Mouse (Mus musculus) kidney, adult 2 months (tissue): Measurements from ENCODE around the gene Olfr97. TPM values are rescaled to one million over a fixed set of nuclear protein-coding genes. Genes with fewer than 3 reads are reported as not detected.
A peak's percentile ranks its signal among the peaks of the same experiment; 100 is the strongest.

ENCODE experiments used
- DNase-seq: peaks from one replicate; pipeline ENCODE4 v3.0.0; 2021
- H3K27ac ChIP-seq: fragments of 200-500 bp; 2 replicates; pipeline ENCODE4 v1.5.1; 2012; ENCODE audit warnings: low read depth, low read length, control low read depth, inconsistent platforms; ENCODE audit not compliant: insufficient read depth
- H3K27me3 ChIP-seq: fragments of 200-500 bp; replicated peaks from 2 replicates; pipeline ENCODE4 v1.6.1; 2012; ENCODE audit warnings: mild to moderate bottlenecking, moderate library complexity, low read length, inconsistent platforms; ENCODE audit not compliant: control insufficient read depth, insufficient read depth
- H3K36me3 ChIP-seq: fragments of 200-500 bp; 2 replicates; pipeline ENCODE4 v1.6.1; 2012; ENCODE audit warnings: mild to moderate bottlenecking, moderate library complexity, low read length, inconsistent platforms; ENCODE audit not compliant: control insufficient read depth, insufficient read depth
- H3K4me1 ChIP-seq: fragments of 200-500 bp; 2 replicates; pipeline ENCODE4 v1.6.1; 2011; ENCODE audit warnings: low read length; ENCODE audit not compliant: control insufficient read depth, insufficient read depth
- H3K4me3 ChIP-seq: fragments of 200-500 bp; 2 replicates; pipeline ENCODE4 v1.5.1; 2011; ENCODE audit warnings: mild to moderate bottlenecking, low read depth, low read length, control low read depth; ENCODE audit not compliant: insufficient read depth
- CTCF ChIP-seq: fragments of 200-500 bp; conservative IDR thresholded peaks from 2 replicates; pipeline ENCODE4 v1.5.1; 2011; ENCODE audit warnings: low read depth, mild to moderate bottlenecking, control low read depth, low read length, moderate library complexity, mixed read lengths; ENCODE audit not compliant: insufficient read depth, insufficient read length
- POLR2A ChIP-seq: fragments of 200-500 bp; IDR thresholded peaks from one replicate; pipeline ENCODE4 v1.6.1; 2011; ENCODE audit warnings: low read depth, low read length, control low read depth
- WGBS: fragments of 180-500 bp; shearing (Covaris S2); methylation state at CpG from one replicate; pipeline ENCODE4 v1.1.7; 2018; 5-methylcytosine and 5-hydroxymethylcytosine counted together
- polyA plus RNA-seq: library from polyadenylated mRNA; depleted of rRNA; stranded (reverse); fragments of >200 nt; gene quantifications from 2 replicates; pipeline ENCODE4 v1.2.3, GENCODE M21; 2012; rRNA removed

Olfr97 gene
- polyA plus RNA-seq, 1 experiment = not detected

DNA sequence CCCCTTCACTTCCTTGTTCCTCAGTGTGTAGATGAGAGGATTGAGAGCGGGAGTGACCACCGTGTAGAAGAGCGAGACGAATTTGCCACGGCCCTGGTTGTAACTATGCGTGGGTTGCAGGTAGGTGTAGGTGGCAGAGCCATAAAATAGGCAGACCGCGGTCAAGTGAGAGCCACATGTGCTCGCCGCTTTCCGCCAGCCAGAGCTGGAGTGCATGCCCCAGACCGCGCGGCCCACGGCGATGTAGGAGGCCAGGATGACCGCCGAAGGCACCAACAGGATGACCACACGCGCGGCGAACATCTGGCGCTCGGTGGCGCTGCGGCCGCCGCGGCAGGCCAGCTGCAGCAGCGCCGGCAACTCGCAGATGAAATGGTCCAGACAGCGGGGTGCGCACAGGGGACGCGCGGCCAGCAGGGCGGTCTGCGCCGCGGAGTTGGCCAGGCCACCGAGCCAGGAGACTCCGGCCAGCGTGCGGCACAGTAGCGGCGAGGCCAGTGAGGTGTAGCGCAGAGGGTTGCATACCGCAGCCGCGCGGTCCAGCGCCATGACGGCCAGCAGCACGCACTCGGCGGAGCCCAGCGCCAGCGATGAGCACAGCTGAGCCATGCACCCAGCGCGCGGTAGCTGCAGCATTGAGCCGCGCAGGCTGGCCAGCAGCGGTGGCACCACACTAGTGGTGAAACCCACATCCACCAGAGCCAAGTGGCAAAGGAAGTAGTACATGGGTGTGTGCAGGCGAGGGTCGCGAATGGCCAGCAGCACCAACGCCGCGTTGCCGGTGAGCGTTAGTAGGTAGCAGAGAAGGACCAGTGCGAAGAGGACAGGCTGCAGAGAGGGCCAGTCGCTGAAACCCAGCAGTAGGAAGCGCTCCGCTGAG is 40.0 kb downstream of the Olfr97 start:
- H3K27ac ChIP-seq = no peak overlapping the region
- H3K4me3 ChIP-seq = peak overlapping the region; percentile 4; the same call in 1 of the 2 replicates
- WGBS = 1% methylated on average over 77 of the region's 77 CpGs
- no peaks in the 10 kb centered on the region; the same call in 1 of the 2 replicates for H3K27me3 ChIP-seq
- H3K4me1 ChIP-seq = no peaks in the 10 kb centered on the region
- no peaks in the 10 kb centered on the region for H3K36me3 ChIP-seq
- peak; percentile 4 for DNase-seq
- no peak for TF ChIP-seq CTCF
- TF ChIP-seq POLR2A = no peak

DNA sequence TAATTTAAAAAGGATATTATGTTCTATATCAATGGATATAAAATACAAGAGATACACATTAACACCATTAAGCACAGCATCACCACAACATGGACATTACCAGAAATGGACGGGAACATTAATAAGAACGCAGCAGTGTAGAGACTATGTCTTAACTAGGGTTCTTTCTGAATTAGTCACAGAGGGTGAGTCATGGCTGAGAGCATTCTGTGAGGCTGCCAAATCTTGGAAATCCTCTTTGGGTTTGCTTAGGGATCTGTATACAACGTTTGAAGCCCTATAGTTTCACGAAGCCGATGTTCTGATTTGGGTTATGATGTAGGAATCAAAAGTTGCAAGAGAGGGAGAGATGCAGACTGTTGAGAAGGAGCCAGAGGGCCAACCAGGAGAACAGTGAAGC is 42.3 kb downstream of the Olfr97 start:
- H3K36me3 ChIP-seq = no peaks in the 10 kb centered on the region
- 85% methylated on average over 5 of the region's 5 CpGs for WGBS
- no peaks in the 10 kb centered on the region; the same call in 1 of the 2 replicates for H3K27me3 ChIP-seq
- no peak overlapping the region for H3K27ac ChIP-seq
- H3K4me1 ChIP-seq = no peaks in the 10 kb centered on the region
- H3K4me3 ChIP-seq = no peak overlapping the region
- no peak for DNase-seq
- TF ChIP-seq CTCF (no peak), POLR2A (no peak)

DNA sequence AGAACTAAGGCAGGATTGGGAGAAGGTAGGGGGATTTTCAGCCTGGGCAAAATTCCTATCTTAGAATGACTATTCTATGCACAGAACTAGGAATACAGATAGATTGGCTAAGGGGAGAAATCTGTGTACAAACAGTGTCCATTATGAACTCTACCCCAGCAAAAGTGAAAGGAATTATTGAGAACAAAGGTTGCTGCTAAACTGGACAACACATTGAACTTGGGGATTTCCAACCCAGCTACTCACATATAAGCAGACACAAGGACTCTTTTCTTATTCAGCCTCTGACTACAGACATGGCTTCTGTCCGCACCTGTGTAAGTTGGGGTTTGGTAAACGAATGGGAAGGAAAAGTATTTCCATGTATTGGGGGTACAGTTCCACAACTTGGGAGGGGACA is 43.5 kb downstream of the Olfr97 start, which contains the start of gene Ubd:
Gene Ubd, plus strand, starts transcription at position 237 of the 400 bp plus-strand sequence.
- no peaks in the 10 kb centered on the region; the same call in 1 of the 2 replicates for H3K27me3 ChIP-seq
- WGBS = 94% methylated on average over 2 of the region's 2 CpGs

DNA sequence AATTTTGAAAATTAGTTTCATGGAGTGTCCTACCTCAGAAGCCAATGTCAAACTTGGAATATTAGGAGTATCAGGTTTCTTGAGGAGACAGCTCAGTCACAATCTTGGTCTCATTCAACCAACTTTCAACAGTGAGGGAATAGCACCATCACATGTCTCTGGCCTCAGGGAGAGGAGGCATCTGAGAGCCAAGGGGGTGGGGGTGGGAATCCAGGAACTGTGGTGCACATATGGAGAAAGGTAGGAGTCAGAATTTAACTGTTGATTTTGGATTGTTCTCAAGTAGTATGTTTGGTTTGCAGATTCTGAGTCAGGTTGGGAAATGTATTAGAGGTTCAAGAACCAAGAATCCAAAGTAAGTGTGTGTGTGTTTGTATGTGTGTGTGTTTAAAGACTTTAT is 44.1 kb downstream of the Olfr97 start:
- TF ChIP-seq CTCF = no peak
- TF ChIP-seq POLR2A = no peak
- Histone ChIP-seq H3K27ac (no peak overlapping the region), H3K4me1 (no peaks in the 10 kb centered on the region), H3K27me3 (no peaks in the 10 kb centered on the region; the same call in 1 of the 2 replicates), H3K36me3 (no peaks in the 10 kb centered on the region), H3K4me3 (no peak overlapping the region)
- DNase-seq = no peak

More for the DNA sequence above, 43.5 kb downstream of the Olfr97 start, which contains the start of gene Ubd:
- Histone ChIP-seq H3K4me1 (no peaks in the 10 kb centered on the region), H3K36me3 (no peaks in the 10 kb centered on the region), H3K27ac (no peak within 1 kb of the TSS), H3K4me3 (no peak within 1 kb of the TSS)
- DNase-seq = no peak
- TF ChIP-seq CTCF = no peak

DNA sequence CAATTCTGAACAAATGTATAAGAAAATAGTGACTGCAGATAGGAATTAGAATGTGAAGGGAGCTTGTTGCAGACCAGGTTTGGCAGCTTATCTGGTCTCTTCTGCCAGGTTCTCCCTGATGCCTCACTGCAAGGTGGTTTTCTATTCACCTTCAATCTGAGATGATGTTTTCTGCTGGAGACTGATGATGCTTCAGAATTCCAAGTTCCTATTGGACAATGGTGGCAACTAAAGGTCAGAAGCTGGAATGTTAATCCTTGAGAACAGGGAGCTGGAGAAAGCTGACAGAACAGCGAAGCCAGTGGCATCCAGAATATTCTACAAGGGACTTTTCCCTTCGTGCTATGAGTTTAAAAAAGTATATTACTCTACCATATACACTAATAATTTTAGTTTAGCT is 46.4 kb downstream of the Olfr97 start:
- Histone ChIP-seq H3K27ac (no peak overlapping the region), H3K4me1 (no peaks in the 10 kb centered on the region), H3K4me3 (no peak overlapping the region), H3K27me3 (no peaks in the 10 kb centered on the region; the same call in 1 of the 2 replicates), H3K36me3 (no peaks in the 10 kb centered on the region)
- TF ChIP-seq POLR2A = no peak
- peak; percentile 82 for DNase-seq
- 40% methylated on average over 2 of the region's 2 CpGs for WGBS

DNA sequence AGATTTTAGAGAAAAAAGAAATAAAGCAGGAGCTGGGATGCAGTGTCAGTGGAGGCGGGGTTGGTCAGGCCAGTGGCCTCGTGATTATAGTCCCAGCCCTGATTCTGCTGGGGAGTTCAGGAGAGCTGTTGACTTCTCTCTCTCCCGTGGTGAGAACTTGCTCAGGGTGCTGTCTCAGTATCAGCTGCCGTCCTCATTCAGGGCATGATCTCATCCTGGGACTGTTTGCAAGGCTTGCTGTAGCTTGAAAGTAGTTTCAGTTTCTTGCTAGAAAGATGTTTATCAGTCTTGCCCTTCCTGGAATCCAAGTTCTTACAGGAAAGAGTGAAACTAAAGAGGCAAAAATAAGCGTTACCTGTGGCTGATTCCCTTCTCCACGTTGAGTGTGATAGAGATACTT is 51.7 kb downstream of the Olfr97 start:
- TF ChIP-seq POLR2A = no peak
- no peak for TF ChIP-seq CTCF

More for the DNA sequence above, 51.7 kb downstream of the Olfr97 start:
- no peak overlapping the region for H3K4me3 ChIP-seq
- DNase-seq = no peak
- no peaks in the 10 kb centered on the region; the same call in 1 of the 2 replicates for H3K27me3 ChIP-seq
- no peak overlapping the region for H3K27ac ChIP-seq
- H3K4me1 ChIP-seq = no peaks in the 10 kb centered on the region
- 31% methylated on average over 6 of the region's 6 CpGs for WGBS
- H3K36me3 ChIP-seq = no peaks in the 10 kb centered on the region

Other genes with a start within 250 kb of the Olfr97 start
- 0.03 and 0.08 TPM in 2 replicates for gene H2-M5, start 247.8 kb downstream of the Olfr97 start, polyA plus RNA-seq
- 2.0 and 3.0 TPM in 2 replicates for gene Zfp57, start 236.2 kb downstream of the Olfr97 start, polyA plus RNA-seq
- not detected in 2 replicates for gene Mog, start 213.9 kb downstream of the Olfr97 start, polyA plus RNA-seq
- 21.0 TPM in 2 replicates for gene Gabbr1, start 191.4 kb downstream of the Olfr97 start, polyA plus RNA-seq
- gene Olfr90, start 148.8 kb downstream of the Olfr97 start, polyA plus RNA-seq = not detected in 2 replicates
- gene Olfr91, start 139.1 kb downstream of the Olfr97 start, polyA plus RNA-seq = not detected in 2 replicates
- gene Olfr92, start 117.2 kb downstream of the Olfr97 start, polyA plus RNA-seq = not detected in 2 replicates
- not detected in 2 replicates for gene Olfr93, start 75.8 kb downstream of the Olfr97 start, polyA plus RNA-seq
- gene Ubd, start 43.4 kb downstream of the Olfr97 start, polyA plus RNA-seq = 0.20 and 1.6 TPM in 2 replicates
- not detected in 2 replicates for gene Olfr94, start 36.3 kb downstream of the Olfr97 start, polyA plus RNA-seq
- not detected in 2 replicates for gene Olfr95, start 24.2 kb downstream of the Olfr97 start, polyA plus RNA-seq
- not detected in 2 replicates for gene Olfr96, start 17.2 kb downstream of the Olfr97 start, polyA plus RNA-seq
- not detected in 2 replicates for gene Olfr98, start 26.4 kb upstream of the Olfr97 start, polyA plus RNA-seq
- gene H2-M3, start 32.9 kb upstream of the Olfr97 start, polyA plus RNA-seq = 4.0 and 6.0 TPM in 2 replicates
- not detected in 2 replicates for gene Olfr99, start 46.1 kb upstream of the Olfr97 start, polyA plus RNA-seq
- gene Olfr101, start 67.0 kb upstream of the Olfr97 start, polyA plus RNA-seq = not detected in 2 replicates
- gene Olfr102, start 79.7 kb upstream of the Olfr97 start, polyA plus RNA-seq = not detected in 2 replicates
- not detected in 2 replicates for gene Olfr103, start 102.4 kb upstream of the Olfr97 start, polyA plus RNA-seq
- gene Olfr104-ps, start 122.3 kb upstream of the Olfr97 start, polyA plus RNA-seq = not detected in 2 replicates
- gene Olfr105-ps, start 141.7 kb upstream of the Olfr97 start, polyA plus RNA-seq = not detected in 2 replicates
- gene Olfr106-ps, start 153.1 kb upstream of the Olfr97 start, polyA plus RNA-seq = not detected in 2 replicates
- gene Olfr107, start 161.9 kb upstream of the Olfr97 start, polyA plus RNA-seq = not detected in 2 replicates
- gene Olfr108, start 208.2 kb upstream of the Olfr97 start, polyA plus RNA-seq = not detected in 2 replicates
- gene Olfr109, start 221.6 kb upstream of the Olfr97 start, polyA plus RNA-seq = not detected in 2 replicates
- gene H2-M2, start 246.2 kb upstream of the Olfr97 start, polyA plus RNA-seq = 0.18 and 1.3 TPM in 2 replicates